ENCODE assay signal across 8 mouse cellular contexts in genomic region chr3:21938071-21938848, GRCm38 (mm10).
A peak's percentile ranks its signal among the peaks of the same experiment; 100 is the strongest.
DNase-seq lines count a peak whose midpoint lies in the region.

No protein-coding gene starts in this region.

- DNase-seq in lung, postnatal 25 days (ENCODE audit: low spot score), result peak; percentile 38
- no peak for DNase-seq in lung, postnatal 10 days
- peak; percentile 96 for DNase-seq in brain, adult 2 months (ENCODE audit: low read depth, low spot score)
- DNase-seq in frontal cortex, postnatal 25 days (ENCODE audit: low spot score in 2 of 2), result peak; percentile 10 to 34
- peak; percentile 75 for DNase-seq in layer of hippocampus, adult 9-11 months
- peak; percentile 24 for DNase-seq in urinary bladder, postnatal 25 days (ENCODE audit: low spot score)
- no peak for DNase-seq in yolk sac, embryonic 10.5 days (ENCODE audit: low spot score)
- no peak for DNase-seq in liver

Comparison
In these comparisons a context has a peak if more than half of its experiments do, and no peak if none do; other contexts are left out.
1. DNase-seq: peak in lung, postnatal 25 days (single experiment), brain, adult 2 months (single experiment), frontal cortex, postnatal 25 days (2 of 2), layer of hippocampus, adult 9-11 months (single experiment) and urinary bladder, postnatal 25 days (single experiment); none in lung, postnatal 10 days (single experiment), yolk sac, embryonic 10.5 days (single experiment) and liver (single experiment).